Mouse (Mus musculus) yolk sac, embryonic 10.5 days (tissue): ENCODE results near the gene Syne3.
A peak's percentile ranks its signal among the peaks of the same experiment; 100 is the strongest.

Experiments
- DNase-seq: peaks from one replicate; pipeline ENCODE4 v3.0.0-alpha.2; 2017; ENCODE audit warnings: low spot score

Gene Syne3

GRCm38 (mm10) chr12:104923948-104924388 is 85.6 kb downstream of the Syne3 start:
- no peak for DNase-seq

GRCm38 (mm10) chr12:104922647-104923046 is 87.0 kb downstream of the Syne3 start:
- DNase-seq, result no peak

GRCm38 (mm10) chr12:104921071-104921470 is 88.5 kb downstream of the Syne3 start:
- DNase-seq, result no peak

GRCm38 (mm10) chr12:104919247-104919646 is 90.4 kb downstream of the Syne3 start:
- DNase-seq, result no peak

- no peak for DNase-seq
Observed at GRCm38 (mm10) chr12:104917927-104918326, 91.7 kb downstream of the Syne3 start.

GRCm38 (mm10) chr12:104917297-104917696 is 92.3 kb downstream of the Syne3 start:
- DNase-seq, result no peak

- no peak for DNase-seq
Observed at GRCm38 (mm10) chr12:104916776-104917175, 92.8 kb downstream of the Syne3 start.

- no peak for DNase-seq
Observed at GRCm38 (mm10) chr12:104915681-104916080, 93.9 kb downstream of the Syne3 start.

GRCm38 (mm10) chr12:104912990-104913389 is 96.6 kb downstream of the Syne3 start:
- DNase-seq, result no peak

- peak; percentile 62 for DNase-seq
Observed at GRCm38 (mm10) chr12:104912281-104912933, 97.2 kb downstream of the Syne3 start.

- no peak for DNase-seq
Observed at GRCm38 (mm10) chr12:104909750-104910149, 99.9 kb downstream of the Syne3 start.

- no peak for DNase-seq
Observed at GRCm38 (mm10) chr12:104908986-104909385, 100.6 kb downstream of the Syne3 start.

- DNase-seq, result peak; percentile 20
Observed at GRCm38 (mm10) chr12:104908024-104908781, 101.4 kb downstream of the Syne3 start.

- no peak for DNase-seq
Observed at GRCm38 (mm10) chr12:104907133-104907532, 102.5 kb downstream of the Syne3 start.

GRCm38 (mm10) chr12:104904138-104904537 is 105.5 kb downstream of the Syne3 start:
- no peak for DNase-seq

GRCm38 (mm10) chr12:104902392-104903053 is 107.1 kb downstream of the Syne3 start:
- no peak for DNase-seq

GRCm38 (mm10) chr12:104901320-104901719 is 108.3 kb downstream of the Syne3 start:
- no peak for DNase-seq

- DNase-seq, result no peak
Observed at GRCm38 (mm10) chr12:104899835-104900234, 109.8 kb downstream of the Syne3 start.

- DNase-seq, result no peak
Observed at GRCm38 (mm10) chr12:104899161-104899560, 110.4 kb downstream of the Syne3 start.

- DNase-seq, result no peak
Observed at GRCm38 (mm10) chr12:104898718-104899117, 110.9 kb downstream of the Syne3 start.

- peak; percentile 32 for DNase-seq
Observed at GRCm38 (mm10) chr12:104897051-104897618, 112.5 kb downstream of the Syne3 start.

- no peak for DNase-seq
Observed at GRCm38 (mm10) chr12:104896640-104897039, 113.0 kb downstream of the Syne3 start.

- DNase-seq, result no peak
Observed at GRCm38 (mm10) chr12:104892245-104892644, 117.4 kb downstream of the Syne3 start.
